Mouse (Mus musculus): Measurements from ENCODE around the gene Yjefn3.

DNA sequence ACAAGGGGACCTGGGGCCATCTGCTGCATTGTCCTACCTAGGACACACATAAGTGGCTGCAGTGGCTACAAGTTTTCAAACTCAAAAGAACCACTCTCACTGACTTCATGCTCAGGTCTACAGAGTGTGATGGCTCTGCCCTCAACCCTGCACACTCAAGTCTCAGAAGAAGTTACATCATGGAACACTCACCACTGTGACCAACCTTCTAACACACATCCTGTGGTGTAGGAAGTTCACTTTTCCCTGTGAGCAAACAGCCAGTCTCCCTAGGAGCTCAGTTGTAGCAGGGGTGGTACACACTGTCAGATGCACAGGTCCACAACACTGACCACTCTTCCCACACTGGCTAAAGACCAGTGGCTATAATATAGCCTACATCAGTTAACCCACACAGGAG, 16.0 kb upstream of the Yjefn3 start:
- no peak for TF ChIP-seq CTCF (IDR thresholded peaks at IDR 0.05; ENCODE audit: extremely low read depth, insufficient read depth, insufficient read length, insufficient replicate concordance)
- no peak for TF ChIP-seq POLR2A (IDR thresholded peaks at IDR 0.05; ENCODE audit: low read depth, low read length)

Measured in spleen, adult 2 months (tissue).